Mouse (Mus musculus): Measurements from ENCODE around the gene Col4a3bp. TPM values are rescaled to one million over a fixed set of nuclear protein-coding genes. Genes with fewer than 3 reads are reported as not detected.

Gene Col4a3bp
- polyA plus RNA-seq, 1 experiment from 2014 or later, result 12.2 TPM

DNA sequence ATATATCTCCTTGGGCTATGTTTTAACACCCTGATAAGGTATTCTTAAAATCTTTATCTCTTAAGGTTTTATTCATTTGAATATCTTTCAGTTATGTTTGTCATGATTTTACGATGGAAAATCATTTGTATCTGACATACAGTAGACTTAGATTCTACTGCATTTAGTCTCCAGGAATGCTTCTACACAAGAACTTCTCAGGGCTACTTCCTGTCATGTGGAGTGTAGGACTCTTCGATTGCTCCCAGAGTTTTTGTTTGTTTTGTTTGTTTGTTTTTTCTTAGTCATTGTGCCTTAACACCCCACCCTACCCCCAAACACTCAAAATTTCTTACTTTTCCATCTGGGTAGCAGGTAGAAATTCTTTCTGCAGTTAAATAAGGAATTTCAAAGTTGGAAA is 1.0 kb upstream of the Col4a3bp start:
- Histone ChIP-seq H3K9ac (0 out of 2 replicates have a peak overlapping the region, but pooled peaks have one; percentile 23), H3K27me3 (no peaks in the 10 kb centered on the region), H3K27ac (replicated peaks) (no peak overlapping the region), H3K9me3 (replicated peaks) (no peaks in the 10 kb centered on the region), H3K4me3 (replicated peaks) (peak overlapping the region; percentile 97), H3K4me1 (peaks cover 8% of the 10 kb centered on the region), H3K4me2 (replicated peaks) (peak overlapping the region; percentile 69), H3K36me3 (no peaks in the 10 kb centered on the region)
- 32% methylated on average over 2 of the region's 2 CpGs for WGBS
- no peak for ATAC-seq (ENCODE audit: insufficient number of reproducible peaks, low FRiP score, low TSS enrichment, low read depth)

DNA sequence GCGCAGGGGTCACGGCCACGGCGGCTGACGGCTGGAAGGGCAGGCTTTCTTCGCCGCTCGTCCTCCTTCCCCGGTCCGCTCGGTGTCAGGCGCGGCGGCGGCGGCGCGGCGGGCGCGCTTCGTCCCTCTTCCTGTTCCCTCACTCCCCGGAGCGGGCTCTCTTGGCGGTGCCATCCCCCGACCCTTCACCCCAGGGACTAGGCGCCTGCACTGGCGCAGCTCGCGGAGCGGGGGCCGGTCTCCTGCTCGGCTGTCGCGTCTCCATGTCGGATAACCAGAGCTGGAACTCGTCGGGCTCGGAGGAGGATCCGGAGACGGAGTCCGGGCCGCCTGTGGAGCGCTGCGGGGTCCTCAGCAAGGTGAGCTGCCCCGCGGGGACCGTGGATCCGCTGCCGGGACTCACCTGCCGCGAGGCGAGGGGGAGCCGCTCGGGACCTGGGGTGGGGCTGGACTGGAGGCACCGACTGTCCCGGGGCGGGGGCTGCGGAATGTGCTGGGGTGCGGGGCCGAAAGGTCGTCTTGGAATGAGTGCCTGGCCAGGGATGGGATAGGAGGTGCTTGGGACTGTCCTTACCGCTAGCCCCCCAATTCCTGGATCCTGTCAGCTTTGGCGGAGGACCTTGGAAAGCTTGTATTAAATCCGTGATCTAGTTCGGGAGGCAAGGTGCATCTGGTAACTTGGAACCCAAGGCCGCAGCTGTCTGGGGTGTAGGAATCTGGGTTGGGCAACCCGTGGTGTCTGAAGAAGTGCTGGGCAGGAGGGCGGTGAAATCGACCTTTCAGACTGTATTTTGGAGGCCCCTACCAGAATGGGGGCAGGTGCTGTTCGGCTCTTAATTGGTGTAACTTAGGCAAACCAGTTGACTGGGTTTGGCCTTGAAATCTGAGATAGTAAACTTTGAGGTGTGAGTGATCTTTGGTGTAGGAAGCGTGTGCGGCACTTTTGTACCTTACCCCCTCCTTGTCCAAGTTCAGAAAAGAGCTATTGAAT is 778 bp downstream of the Col4a3bp start:
- Histone ChIP-seq H3K27me3 (no peaks in the 10 kb centered on the region), H3K4me2 (replicated peaks) (peak overlapping the region; percentile 69), H3K9ac (peak overlapping the region; percentile 87), H3K4me3 (replicated peaks) (peak overlapping the region; percentile 97), H3K36me3 (no peaks in the 10 kb centered on the region), H3K27ac (replicated peaks) (peak overlapping the region; percentile 91), H3K4me1 (peaks cover 8% of the 10 kb centered on the region), H3K9me3 (replicated peaks) (no peaks in the 10 kb centered on the region)
- peak; percentile 27; the same call in 1 of the 2 replicates for ATAC-seq (ENCODE audit: insufficient number of reproducible peaks, low FRiP score, low TSS enrichment, low read depth)
- WGBS, result under 1% methylated on average over 67 of the region's 73 CpGs

DNA sequence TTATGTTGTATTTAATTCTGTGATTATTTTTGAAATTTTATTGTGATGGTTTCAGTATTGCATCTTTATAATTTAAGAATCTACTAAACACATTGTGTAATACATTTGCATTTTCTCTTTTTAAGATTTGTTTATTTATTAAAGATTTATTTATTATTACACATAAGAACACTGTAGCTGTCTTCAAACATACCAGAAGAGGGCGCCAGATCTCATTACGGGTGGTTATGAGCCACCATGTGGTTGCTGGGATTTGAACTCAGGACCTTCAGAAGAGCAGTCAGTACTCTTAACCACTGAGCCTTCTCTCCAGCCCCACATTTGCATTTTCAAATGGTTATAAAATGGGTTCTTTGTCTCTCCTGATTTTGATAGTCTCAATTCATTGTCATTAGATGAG is 2.1 kb downstream of the Col4a3bp start:
- Histone ChIP-seq H3K27me3 (no peaks in the 10 kb centered on the region), H3K36me3 (no peaks in the 10 kb centered on the region), H3K9ac (no peak overlapping the region), H3K4me1 (peaks cover 8% of the 10 kb centered on the region), H3K4me2 (replicated peaks) (no peak overlapping the region), H3K9me3 (replicated peaks) (no peaks in the 10 kb centered on the region), H3K27ac (replicated peaks) (no peak overlapping the region), H3K4me3 (replicated peaks) (no peak overlapping the region)
- ATAC-seq (ENCODE audit: insufficient number of reproducible peaks, low FRiP score, low TSS enrichment, low read depth), result no peak
- WGBS, result 75% methylated on average over 2 of the region's 2 CpGs

- no peaks in the 10 kb centered on the region for H3K36me3 ChIP-seq
- 0 out of 2 replicates have a peak, but pooled peaks cover 5% of the 10 kb centered on the region for H3K4me1 ChIP-seq
- H3K27me3 ChIP-seq, result no peaks in the 10 kb centered on the region
- no peak overlapping the region for H3K9ac ChIP-seq
- 78% methylated on average over 1 of the region's 1 CpGs for WGBS
- ATAC-seq (ENCODE audit: insufficient number of reproducible peaks, low FRiP score, low TSS enrichment, low read depth), result no peak
- H3K4me3 ChIP-seq (replicated peaks), result no peak overlapping the region
- H3K27ac ChIP-seq (replicated peaks), result no peak overlapping the region
- H3K9me3 ChIP-seq (replicated peaks), result no peaks in the 10 kb centered on the region
- H3K4me2 ChIP-seq (replicated peaks), result no peak overlapping the region
These were observed 4.8 kb downstream of the Col4a3bp start for GRCm38 (mm10) chr13:96547250-96547649.

DNA sequence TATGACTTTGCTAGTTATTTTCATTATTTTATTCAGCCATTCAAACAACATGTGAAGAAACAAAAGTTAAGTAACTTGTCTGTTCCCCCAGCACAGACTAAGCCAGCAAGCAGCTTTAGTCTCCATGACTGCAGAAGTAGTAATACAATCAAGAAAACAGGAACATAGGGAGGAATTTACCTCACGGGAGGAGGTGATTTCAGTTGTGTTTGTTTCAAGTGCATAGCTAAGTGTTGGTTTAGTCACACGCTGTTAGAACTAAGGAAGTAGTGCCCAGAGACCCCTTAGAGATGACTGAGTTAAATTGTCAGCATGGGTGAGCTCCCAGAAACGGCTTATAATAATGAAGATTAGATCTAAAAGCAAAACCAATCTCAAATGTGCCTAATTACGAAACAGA is 5.5 kb downstream of the Col4a3bp start:
- Histone ChIP-seq H3K4me3 (replicated peaks) (no peak overlapping the region), H3K27ac (replicated peaks) (no peak overlapping the region), H3K9me3 (replicated peaks) (no peaks in the 10 kb centered on the region), H3K27me3 (no peaks in the 10 kb centered on the region), H3K4me2 (replicated peaks) (no peak overlapping the region), H3K4me1 (0 out of 2 replicates have a peak, but pooled peaks cover 5% of the 10 kb centered on the region), H3K9ac (no peak overlapping the region), H3K36me3 (no peaks in the 10 kb centered on the region)
- no peak for ATAC-seq (ENCODE audit: insufficient number of reproducible peaks, low FRiP score, low TSS enrichment, low read depth)
- WGBS, result 62% methylated on average over 4 of the region's 4 CpGs

- Histone ChIP-seq H3K4me1 (peaks cover 6% of the 10 kb centered on the region), H3K9ac (no peak overlapping the region), H3K4me3 (replicated peaks) (no peak overlapping the region), H3K4me2 (replicated peaks) (no peak overlapping the region), H3K27me3 (no peaks in the 10 kb centered on the region), H3K36me3 (0 out of 2 replicates have a peak, but pooled peaks cover 3% of the 10 kb centered on the region), H3K9me3 (replicated peaks) (no peaks in the 10 kb centered on the region), H3K27ac (replicated peaks) (no peak overlapping the region)
- 94% methylated on average over 3 of the region's 3 CpGs for WGBS
- no peak for ATAC-seq (ENCODE audit: insufficient number of reproducible peaks, low FRiP score, low TSS enrichment, low read depth)
These were observed 12.7 kb downstream of the Col4a3bp start for GRCm38 (mm10) chr13:96555099-96555498.

GRCm38 (mm10) chr13:96567977-96568376 is 25.6 kb downstream of the Col4a3bp start:
- 69% methylated on average over 6 of the region's 6 CpGs for WGBS
- no peaks in the 10 kb centered on the region; the same call in 1 of the 2 replicates for H3K4me1 ChIP-seq
- no peak overlapping the region for H3K4me2 ChIP-seq (replicated peaks)
- no peak overlapping the region for H3K27ac ChIP-seq (replicated peaks)
- H3K27me3 ChIP-seq, result no peaks in the 10 kb centered on the region
- no peak overlapping the region for H3K4me3 ChIP-seq (replicated peaks)
- H3K36me3 ChIP-seq, result peaks cover 3% of the 10 kb centered on the region; the same call in 1 of the 2 replicates
- ATAC-seq (ENCODE audit: insufficient number of reproducible peaks, low FRiP score, low TSS enrichment, low read depth), result no peak
- no peak overlapping the region for H3K9ac ChIP-seq
- H3K9me3 ChIP-seq (replicated peaks), result no peaks in the 10 kb centered on the region

- ATAC-seq (ENCODE audit: insufficient number of reproducible peaks, low FRiP score, low TSS enrichment, low read depth), result no peak
- no peaks in the 10 kb centered on the region for H3K9me3 ChIP-seq (replicated peaks)
- WGBS, result 55% methylated on average over 10 of the region's 10 CpGs
- H3K4me3 ChIP-seq (replicated peaks), result no peak overlapping the region
- H3K4me2 ChIP-seq (replicated peaks), result no peak overlapping the region
- no peak overlapping the region for H3K27ac ChIP-seq (replicated peaks)
- H3K9ac ChIP-seq, result no peak overlapping the region
- no peaks in the 10 kb centered on the region for H3K27me3 ChIP-seq
- no peaks in the 10 kb centered on the region; the same call in 1 of the 2 replicates for H3K4me1 ChIP-seq
- H3K36me3 ChIP-seq, result peaks cover 6% of the 10 kb centered on the region; the same call in 1 of the 2 replicates
These were observed 28.0 kb downstream of the Col4a3bp start for GRCm38 (mm10) chr13:96570313-96571015.

- 65% methylated on average over 6 of the region's 6 CpGs for WGBS
- Histone ChIP-seq H3K4me3 (replicated peaks) (no peak overlapping the region), H3K27me3 (no peaks in the 10 kb centered on the region), H3K9ac (no peak overlapping the region), H3K4me1 (no peaks in the 10 kb centered on the region; the same call in 1 of the 2 replicates), H3K27ac (replicated peaks) (no peak overlapping the region), H3K9me3 (replicated peaks) (no peaks in the 10 kb centered on the region), H3K4me2 (replicated peaks) (no peak overlapping the region), H3K36me3 (peaks cover 6% of the 10 kb centered on the region; the same call in 1 of the 2 replicates)
- no peak for ATAC-seq (ENCODE audit: insufficient number of reproducible peaks, low FRiP score, low TSS enrichment, low read depth)
These were observed 28.6 kb downstream of the Col4a3bp start for GRCm38 (mm10) chr13:96571016-96571361.

- Histone ChIP-seq H3K9ac (no peak overlapping the region), H3K27ac (replicated peaks) (no peak overlapping the region), H3K27me3 (no peaks in the 10 kb centered on the region), H3K4me2 (replicated peaks) (no peak overlapping the region), H3K4me3 (replicated peaks) (no peak overlapping the region), H3K36me3 (peaks cover 6% of the 10 kb centered on the region; the same call in 1 of the 2 replicates), H3K4me1 (peaks cover 3% of the 10 kb centered on the region; the same call in 1 of the 2 replicates), H3K9me3 (replicated peaks) (no peaks in the 10 kb centered on the region)
- WGBS, result 68% methylated on average over 2 of the region's 2 CpGs
- ATAC-seq (ENCODE audit: insufficient number of reproducible peaks, low FRiP score, low TSS enrichment, low read depth), result no peak
These were observed 31.8 kb downstream of the Col4a3bp start for GRCm38 (mm10) chr13:96574170-96574569.

DNA sequence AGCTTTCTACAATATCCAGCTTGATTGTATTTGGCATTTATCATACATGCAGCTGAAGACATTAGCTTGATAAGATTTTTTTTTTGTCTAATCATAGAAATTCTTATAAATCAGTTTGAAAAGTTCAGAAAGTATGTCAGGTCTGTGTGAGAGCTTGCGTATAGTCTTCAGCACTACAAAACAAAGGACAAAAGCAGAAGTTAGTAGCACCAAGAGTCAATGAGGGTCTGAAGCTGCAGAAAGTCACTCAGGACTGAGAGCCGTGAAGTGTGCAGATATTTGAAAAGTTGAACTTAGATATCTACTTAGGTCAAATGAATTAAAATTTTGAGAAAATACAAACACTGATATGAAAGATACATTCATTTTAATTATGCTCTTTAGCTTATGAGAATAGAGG is 36.7 kb downstream of the Col4a3bp start:
- no peaks in the 10 kb centered on the region for H3K27me3 ChIP-seq
- no peak for ATAC-seq (ENCODE audit: insufficient number of reproducible peaks, low FRiP score, low TSS enrichment, low read depth)
- 67% methylated on average over 2 of the region's 2 CpGs for WGBS
- H3K9ac ChIP-seq, result no peak overlapping the region
- 0 out of 2 replicates have a peak, but pooled peaks cover 7% of the 10 kb centered on the region for H3K4me1 ChIP-seq
- H3K36me3 ChIP-seq, result no peaks in the 10 kb centered on the region
- no peak overlapping the region for H3K4me3 ChIP-seq (replicated peaks)
- H3K27ac ChIP-seq (replicated peaks), result no peak overlapping the region
- H3K4me2 ChIP-seq (replicated peaks), result no peak overlapping the region
- no peaks in the 10 kb centered on the region for H3K9me3 ChIP-seq (replicated peaks)
